Mouse (Mus musculus) adrenal gland, adult (tissue): Measurements from ENCODE around the gene Frzb.

Experiments used
- DNase-seq, 2 experiments: peaks; one replicate each; pipeline ENCODE4 v3.0.0; 2022 to 2023; ENCODE audit warnings: low spot score in 1 of 2; ENCODE audit not compliant: inconsistent age in 2 of 2

The Frzb gene

DNA sequence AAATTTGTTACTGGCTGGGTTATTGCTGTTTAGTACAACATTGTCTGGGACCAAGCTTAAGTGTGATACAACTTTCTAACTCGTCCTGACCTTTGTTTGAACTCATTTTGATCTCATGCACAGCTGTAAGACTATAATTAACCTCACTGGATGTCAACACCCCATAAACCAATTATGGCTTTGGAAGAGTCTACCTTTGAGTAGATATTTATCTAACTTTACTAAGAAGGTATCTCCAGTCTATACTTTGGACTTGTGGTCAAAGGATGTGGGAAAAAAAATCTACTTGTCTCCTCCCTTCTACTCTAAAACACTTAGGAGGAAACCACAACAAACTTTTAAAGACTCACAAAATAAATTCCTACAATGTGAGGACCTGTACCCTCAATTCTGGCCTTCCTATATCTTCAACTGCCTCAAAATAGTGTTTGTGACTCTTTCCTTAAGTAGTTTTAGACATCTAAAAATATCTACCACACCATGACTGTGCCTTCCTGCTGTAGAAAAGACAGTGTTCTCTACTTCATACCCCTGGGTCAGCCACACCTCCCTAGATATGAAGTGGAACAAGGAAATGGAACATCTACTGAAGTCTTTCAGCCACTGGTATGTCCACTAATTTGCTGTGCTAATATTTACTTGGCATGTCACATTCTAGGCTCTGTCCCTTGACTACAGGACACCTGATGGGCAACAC is 16.9 kb downstream of the Frzb start:
- no peak for DNase-seq

DNA sequence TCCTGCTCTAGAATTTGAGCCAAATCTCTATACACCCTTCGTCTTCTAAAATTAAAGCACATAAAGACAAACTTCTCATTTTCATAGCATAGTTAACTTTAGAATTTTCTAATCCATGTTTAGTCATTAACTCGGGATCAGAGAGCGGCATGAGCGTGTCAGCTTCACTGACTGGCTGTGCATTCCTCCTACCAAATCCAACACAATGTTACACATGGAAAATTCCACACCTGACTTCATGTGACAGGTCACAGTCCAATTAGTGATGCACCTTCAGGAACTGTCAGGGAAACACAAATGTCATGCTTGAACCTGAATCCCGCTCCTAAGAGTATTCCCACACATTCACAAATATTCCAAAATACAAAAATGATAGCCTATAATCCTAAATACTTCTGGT is 24.3 kb downstream of the Frzb start:
- DNase-seq = no peak

DNA sequence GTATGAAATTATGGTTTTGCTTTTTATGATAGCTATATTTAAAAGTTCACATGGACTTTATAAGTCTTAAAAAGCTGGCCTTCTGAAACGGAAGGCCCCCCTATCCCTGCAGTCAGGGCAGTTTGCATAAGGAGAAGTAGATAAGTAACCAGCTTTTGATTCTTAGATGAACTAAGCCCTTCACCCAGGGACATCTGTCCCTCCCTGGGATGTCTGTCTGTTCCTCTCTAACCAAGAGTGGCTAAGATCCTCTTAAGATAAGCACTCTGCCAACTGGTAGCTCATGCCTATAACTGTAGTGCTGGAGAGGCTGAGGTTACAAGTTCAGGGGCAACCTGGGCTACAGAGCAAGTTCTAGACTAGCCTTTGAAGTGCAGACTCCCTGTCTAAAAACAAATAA is 25.4 kb downstream of the Frzb start:
- no peak for DNase-seq

DNA sequence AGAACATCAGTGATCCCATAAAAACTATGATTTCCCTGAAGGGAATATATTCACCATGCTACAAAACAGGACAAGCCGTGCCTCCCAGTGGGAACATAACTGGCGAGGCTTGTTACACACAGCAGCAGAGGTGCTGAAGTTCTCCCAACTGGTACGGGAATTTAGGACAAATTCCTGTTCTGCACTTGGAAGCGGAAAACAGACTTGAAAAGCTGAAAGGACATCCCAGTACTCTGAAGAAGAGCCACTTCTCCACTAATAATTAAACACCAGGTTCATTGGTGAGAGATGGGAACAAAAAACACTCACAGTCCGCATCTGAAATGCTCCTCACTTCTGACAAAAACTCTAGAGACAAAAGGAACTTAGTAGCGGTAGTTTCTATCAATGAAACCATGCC is 31.1 kb downstream of the Frzb start:
- no peak for DNase-seq

DNA sequence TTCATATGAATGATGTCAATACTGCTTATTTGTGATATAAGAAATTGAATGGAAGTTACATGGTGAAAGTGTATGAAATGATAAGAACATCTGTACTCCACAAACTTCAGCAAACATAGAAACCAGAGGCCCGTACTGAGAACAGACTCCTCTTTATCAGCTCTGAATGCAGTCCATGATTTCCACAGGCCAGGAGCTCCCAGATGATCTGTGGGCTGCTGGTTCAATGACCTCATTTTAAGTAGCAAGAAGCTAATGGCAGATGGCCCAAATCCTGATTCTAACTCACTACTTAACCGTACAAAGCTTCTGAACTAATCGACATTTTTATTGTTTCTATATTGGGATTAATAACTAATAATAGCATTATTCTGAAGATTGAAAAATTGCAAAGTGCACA is 33.0 kb downstream of the Frzb start:
- no peak for DNase-seq

DNA sequence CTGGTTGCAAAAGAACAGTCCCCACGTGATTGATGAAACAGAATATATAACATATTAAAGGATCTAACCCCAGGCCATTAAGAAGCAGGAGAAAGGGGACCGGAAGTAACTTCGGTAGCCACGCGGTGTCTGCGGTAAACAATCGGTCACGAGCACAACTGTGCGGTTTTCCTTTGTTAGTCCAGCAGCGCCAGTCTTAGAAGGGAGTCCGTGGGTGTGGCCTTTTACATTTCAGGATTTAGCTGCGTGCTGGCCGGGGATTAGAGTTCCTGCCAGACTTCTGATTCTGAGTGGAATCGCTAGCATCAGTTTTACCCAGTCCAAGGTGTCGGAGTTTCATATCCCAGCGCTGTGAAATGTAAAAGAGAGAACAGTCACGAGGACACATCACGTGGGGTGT is 34.3 kb downstream of the Frzb start:
- no peak for DNase-seq

DNA sequence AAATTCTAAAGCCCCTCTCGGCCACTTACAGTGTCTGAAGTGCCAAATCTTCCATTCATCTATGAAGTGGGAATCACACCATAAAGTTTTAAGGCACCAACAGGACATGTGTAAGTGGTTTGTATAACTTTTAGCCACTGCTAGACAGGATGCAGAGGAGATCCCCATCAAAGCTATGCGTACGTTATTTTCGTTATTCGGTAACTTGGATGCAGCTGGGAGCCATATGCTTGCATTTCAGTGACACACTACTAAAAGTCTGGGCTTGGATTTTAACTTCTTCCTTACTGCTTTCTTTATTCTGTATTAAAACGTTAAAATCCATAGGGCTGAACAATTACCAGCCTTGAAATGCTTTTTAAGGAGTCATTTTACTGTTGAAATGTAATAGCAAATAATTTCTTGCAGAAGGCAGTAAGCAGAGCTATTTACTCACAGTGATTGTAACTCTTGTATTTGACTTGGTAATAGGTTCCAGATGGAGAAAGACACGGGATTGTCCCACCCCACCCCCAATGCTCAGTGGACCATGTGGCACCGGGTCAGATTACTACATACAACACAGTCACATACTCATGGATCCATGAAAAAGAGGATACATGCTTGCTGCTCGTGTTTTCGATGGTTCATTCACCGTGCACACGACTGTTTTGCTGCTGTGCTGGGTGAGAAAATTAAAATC is 37.4 kb downstream of the Frzb start:
- DNase-seq = no peak

DNA sequence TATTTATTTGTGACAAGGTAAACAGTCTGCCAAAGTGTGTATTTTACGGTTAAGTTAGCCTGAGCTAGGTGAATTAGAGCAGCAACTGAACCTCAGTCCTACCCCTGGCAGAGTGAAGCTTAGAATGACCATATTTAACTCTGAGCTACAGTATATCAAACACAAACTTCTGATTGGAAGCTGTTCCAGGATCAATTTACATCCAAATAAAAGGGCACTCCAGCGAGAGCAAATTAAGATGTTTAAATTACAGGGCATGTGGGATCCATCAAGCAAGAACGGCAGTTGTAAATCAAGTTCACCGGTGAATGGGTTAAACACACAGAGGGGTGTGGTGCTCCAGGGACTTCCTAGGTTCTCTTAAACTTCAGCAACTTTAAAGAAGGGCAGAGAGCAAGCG is 42.7 kb downstream of the Frzb start:
- no peak for DNase-seq

DNA sequence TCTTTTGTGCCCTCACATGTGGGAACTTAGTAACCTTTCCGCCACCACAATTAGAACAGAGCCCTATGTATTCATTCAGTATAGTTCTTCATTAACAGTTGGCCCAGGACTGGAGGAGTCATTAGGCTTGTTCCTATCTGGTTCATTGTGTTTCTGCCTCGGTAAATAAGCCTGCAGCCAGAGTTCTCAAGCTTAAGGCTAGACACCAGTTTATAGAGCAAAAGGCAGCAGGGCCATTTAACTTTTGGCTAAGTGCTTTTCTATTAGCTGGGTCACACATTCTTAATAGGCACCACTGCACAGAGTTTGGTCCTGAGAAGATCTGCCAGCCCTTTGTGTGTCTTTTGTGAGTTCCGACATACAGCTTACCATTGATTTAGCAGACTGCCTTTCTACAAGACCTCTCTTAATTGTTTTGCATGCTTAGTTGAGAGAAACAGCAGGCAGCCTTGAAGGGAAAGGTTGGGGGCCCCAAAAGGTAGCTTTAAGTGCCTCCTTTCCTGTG is 48.8 kb downstream of the Frzb start:
- DNase-seq = no peak

DNA sequence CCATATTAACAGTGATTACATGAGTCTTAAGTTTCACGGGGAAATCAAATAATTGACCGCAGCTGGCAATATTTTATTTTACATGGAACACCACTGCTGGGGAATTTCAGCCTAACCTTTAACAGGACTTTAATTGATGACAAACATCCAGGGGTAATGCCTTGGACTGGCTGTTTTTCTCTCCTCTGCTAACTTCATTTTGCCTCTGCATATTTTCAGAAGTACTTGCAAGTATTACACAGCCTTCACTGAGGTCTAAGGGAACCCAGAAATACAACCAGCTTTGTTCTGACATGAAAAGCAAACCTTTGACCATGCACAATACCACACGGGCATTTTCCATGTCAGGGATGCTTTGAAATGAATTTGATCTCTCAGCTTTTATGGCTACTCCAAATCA is 50.6 kb downstream of the Frzb start:
- DNase-seq = no peak

DNA sequence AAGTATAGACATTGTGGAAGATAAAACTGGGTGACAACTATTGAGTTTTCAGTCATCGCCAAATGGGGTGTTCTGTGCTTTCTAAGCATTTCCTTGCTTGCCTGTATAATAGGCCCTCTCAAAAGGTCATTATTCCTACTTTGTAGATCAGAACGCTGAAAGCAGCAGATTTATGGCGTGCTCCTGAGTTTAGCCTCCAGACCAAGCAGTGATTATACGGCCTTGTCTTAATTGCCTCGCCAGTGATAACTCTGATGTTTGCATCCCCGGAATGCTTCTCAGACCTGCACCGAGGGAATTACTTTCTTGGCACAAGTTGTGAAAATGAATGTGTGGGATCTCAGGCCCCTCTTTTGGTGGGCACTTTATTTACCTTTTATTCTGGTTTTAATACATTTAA is 51.4 kb downstream of the Frzb start:
- peak; percentile 6 to 33 for DNase-seq

DNA sequence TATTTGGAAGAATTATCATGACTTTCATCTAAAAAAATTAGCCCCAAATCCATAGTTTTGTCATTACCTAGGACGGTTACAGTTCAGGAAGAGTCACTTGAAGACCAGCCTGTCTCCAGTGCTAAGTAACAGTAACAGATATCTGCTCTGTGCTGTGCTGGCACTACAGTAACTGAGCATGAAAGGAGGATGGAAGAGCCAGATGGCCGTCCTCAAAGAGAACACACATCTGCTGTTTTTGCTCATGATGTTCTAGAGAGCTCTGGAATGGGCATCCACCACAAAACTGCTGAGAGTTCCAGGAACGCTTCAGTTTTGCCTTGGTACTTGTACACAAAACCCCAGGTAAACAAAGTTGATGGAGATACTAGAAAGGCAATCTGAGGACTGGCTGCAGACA is 59.1 kb downstream of the Frzb start:
- DNase-seq = no peak

DNA sequence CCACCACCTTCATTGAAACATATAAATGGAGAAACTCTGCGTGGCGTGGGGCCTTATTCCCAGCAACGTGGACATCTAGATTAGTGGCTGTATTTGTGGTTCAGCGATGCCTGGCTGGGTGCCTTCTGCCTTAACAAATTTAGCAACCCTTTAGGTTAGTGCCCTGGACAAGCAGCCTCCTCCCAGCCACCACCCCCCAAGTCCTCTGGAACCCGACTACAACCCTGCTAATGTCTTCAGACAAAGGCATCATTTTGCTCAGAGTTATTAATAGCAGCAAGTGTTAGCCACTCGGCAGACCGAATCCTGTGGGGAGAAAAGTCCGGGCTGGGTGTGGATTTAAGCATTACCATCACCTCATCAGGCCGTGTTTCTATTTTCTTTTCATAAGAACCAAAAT is 59.8 kb downstream of the Frzb start:
- DNase-seq = no peak

DNA sequence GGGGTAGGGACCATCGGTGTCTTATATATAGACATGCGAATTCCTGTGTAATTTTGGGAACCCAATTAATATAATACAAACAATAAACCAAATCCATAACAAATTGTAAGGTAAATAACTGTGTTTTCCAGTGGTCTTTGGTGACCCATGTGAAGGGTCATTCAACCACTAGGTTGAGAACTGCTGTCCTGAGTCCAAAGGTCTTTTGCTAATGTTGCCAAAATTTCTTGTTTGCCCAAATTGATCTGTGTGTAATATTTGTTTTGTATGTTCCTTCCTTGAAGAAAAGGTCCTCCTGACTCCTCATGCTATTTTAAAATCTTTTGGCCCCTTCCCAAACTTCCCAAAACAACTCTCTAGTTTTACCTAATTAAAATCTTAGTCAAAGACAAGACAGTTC is 61.2 kb downstream of the Frzb start:
- DNase-seq = no peak

DNA sequence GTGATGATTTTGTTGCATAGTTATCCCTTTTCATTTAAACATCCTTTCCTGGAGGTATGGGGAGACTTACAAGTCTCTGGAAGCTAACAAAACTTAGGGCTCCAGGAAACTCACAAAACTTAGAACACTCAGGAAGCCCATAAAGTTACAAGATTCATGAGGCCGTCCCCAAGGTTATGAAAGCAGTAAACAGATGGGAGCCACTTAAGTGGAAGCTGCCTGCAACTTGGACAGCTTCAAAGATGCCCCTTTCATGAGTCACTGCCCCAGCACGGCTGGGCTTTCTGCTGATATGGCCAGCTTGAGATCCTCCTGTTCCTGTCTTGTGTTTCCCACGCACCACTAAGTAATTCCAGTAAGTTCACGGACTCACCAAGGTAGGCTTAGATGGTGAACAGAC is 63.0 kb downstream of the Frzb start:
- peak; percentile 17 to 61 for DNase-seq

DNA sequence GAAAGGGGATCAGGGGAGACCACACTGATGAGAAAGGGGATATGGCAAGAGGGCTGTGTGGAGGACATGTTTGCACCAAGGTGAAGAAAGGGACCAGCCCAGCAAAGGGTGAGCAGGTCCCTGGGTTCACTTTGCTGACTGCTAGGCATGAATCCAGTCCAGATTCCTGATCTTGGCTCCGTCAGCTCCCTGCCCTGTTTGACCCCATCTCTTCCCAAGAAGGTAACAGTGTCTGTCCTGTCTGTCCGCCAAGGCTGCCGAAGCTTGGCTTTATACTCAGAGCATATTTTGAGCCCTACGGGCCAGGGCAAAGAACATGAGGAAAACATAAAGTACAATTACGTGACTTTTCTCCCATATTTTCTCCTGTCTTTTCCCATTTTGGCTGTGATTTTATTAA is 67.6 kb downstream of the Frzb start:
- no peak for DNase-seq

DNA sequence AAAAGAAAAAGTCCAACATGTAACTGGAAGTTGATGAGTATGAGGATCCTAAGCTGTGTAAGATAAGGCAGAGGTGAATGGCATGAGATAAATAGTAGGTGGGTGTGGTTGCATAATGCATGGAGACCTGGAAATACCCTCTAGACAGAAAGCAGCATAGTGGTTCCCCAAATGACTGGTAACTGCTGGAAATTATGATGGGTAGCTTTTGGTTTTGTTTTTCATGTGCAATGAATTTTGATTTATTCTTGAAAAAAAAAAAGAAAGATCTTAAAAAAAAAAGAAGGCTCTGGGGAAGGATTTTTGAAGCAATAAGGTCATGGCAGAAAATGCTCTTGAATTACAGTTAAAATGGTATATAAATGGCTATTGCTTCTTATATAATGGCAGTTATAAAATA is 72.5 kb downstream of the Frzb start:
- DNase-seq = no peak

DNA sequence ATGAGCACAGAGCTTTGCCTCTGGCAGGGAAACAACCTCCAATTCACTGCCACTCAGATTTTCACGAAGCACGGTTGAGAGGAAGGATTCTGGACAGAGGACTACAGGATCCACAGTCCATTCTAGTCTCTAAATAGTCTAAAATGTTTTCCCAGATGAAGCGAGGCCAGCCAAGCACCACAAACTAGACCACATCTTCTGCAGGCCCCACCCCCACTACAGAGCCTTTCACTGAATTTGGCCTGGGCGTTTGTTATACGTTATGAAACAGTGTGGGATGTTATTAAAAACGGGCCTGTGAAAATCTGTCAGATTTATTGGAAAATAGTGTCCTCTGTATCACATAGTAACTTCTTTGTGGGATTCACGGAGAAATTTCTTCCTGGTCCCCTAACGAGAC is 76.0 kb downstream of the Frzb start:
- no peak for DNase-seq
